Mouse (Mus musculus) adipose tissue, adult 10 weeks (tissue): ENCODE results near the gene Ppy. TPM values are rescaled to one million over a fixed set of nuclear protein-coding genes. Genes with fewer than 3 reads are reported as not detected.

Source experiments
- polyA plus RNA-seq: library from polyadenylated mRNA; stranded (reverse); fragments of 350-450 nt; fragmentation: Illumina TruSeq; extraction: RNeasy Lipid Tissue Mini Kit (QIAGEN cat#74804); gene quantifications from one replicate; pipeline ENCODE4 v1.2.3, GENCODE M21; 2014; ENCODE audit warnings: low read depth, low replicate concordance

Gene Ppy
- polyA plus RNA-seq: 27.9 TPM

GRCm38 (mm10) chr11:102101219-102101618 lies at the start of gene Ppy:
Gene Ppy (minus strand): TSS chr11:102101319.

GRCm38 (mm10) chr11:102145471-102146001 lies 44.4 kb upstream of the Ppy start, which contains the start of gene Nags:
Gene Nags (plus strand): TSS chr11:102145513.

GRCm38 (mm10) chr11:102107732-102108131 lies 6.6 kb upstream of the Ppy start, which contains the start of gene Pyy:
Gene Pyy (minus strand): TSS chr11:102107832.

GRCm38 (mm10) chr11:102087931-102088898 lies 12.9 kb downstream of the Ppy start, which contains the start of gene Mpp2:
Gene Mpp2 (minus strand): TSS chr11:102088515.

Other genes starting within 250 kb of the Ppy start
- 3.1 TPM for gene Meox1, start 206.9 kb downstream of the Ppy start, polyA plus RNA-seq
- not detected for gene Sost, start 134.3 kb downstream of the Ppy start, polyA plus RNA-seq
- 1.6 TPM for gene Cfap97d1, start 117.0 kb downstream of the Ppy start, polyA plus RNA-seq
- gene Dusp3, start 114.3 kb downstream of the Ppy start, polyA plus RNA-seq: 44.8 TPM
- 21.9 TPM for gene Mpp3, start 72.9 kb downstream of the Ppy start, polyA plus RNA-seq
- gene Cd300lg, start 59.8 kb downstream of the Ppy start, polyA plus RNA-seq: 59.1 TPM
- 41.1 TPM for gene Mpp2, start 12.8 kb downstream of the Ppy start, polyA plus RNA-seq
- not detected for gene Pyy, start 6.5 kb upstream of the Ppy start, polyA plus RNA-seq
- 1.8 TPM for gene Nags, start 44.2 kb upstream of the Ppy start, polyA plus RNA-seq
- 13.5 TPM for gene Tmem101, start 55.1 kb upstream of the Ppy start, polyA plus RNA-seq
- gene Lsm12, start 84.0 kb upstream of the Ppy start, polyA plus RNA-seq: 29.4 TPM
- 69.1 TPM for gene G6pc3, start 88.3 kb upstream of the Ppy start, polyA plus RNA-seq
- gene Hdac5, start 128.8 kb upstream of the Ppy start, polyA plus RNA-seq: 67.5 TPM
- gene BC030867, start 147.6 kb upstream of the Ppy start, polyA plus RNA-seq: 0.57 TPM
- gene Asb16, start 167.4 kb upstream of the Ppy start, polyA plus RNA-seq: 2.2 TPM
- gene Tmub2, start 183.6 kb upstream of the Ppy start, polyA plus RNA-seq: 43.3 TPM
- 34.5 TPM for gene Atxn7l3, start 195.3 kb upstream of the Ppy start, polyA plus RNA-seq
- gene Ubtf, start 218.4 kb upstream of the Ppy start, polyA plus RNA-seq: 77.3 TPM